In the genomic region with DNA sequence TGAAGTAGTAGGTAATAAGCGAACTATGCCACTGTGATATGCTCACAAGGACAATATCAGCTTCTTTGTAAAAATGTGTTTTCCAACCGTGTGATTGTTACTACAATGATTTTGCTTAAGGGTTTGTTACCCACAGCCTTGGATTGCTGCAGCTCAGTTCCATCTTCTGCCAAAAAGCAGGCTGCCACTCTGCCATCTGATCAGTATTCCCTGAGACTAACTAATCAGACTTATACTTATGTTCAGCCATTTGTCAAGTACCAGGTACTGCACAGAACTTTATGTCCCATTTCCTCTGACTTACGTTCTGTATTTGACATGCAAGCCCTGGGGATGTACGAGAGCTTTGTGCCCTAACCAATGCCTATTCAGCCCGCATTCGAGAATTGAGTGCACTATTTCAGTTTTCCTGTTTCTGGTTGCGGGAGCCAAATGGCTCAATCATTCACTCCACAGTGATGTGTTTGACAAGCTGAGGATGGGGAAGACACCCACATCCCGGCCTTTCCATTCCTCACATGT, we compare ENCODE assay signal across 18 mouse cellular contexts.
DNase-seq lines count a peak whose midpoint lies in the region; ATAC-seq lines count a peak whose summit lies in the region.
"Had no signal": no experiment of that assay in that cellular context is flagged by ENCODE, and none has a peak within 500 bp of the region (broad histone marks: within the 10 kb centered on the region; RNA-seq: fewer than 3 reads in every experiment).

No protein-coding gene starts in this region.

- H3K4me3 ChIP-seq in forebrain, embryonic 13.5 days: no peak overlapping the region
- H3K4me3 ChIP-seq in forebrain, embryonic 10.5 days: no peak overlapping the region
- H3K4me3 ChIP-seq in forebrain, embryonic 14.5 days (ENCODE audit: low read depth, low read length): no peak overlapping the region
- H3K4me3 ChIP-seq: midbrain, embryonic 12.5 days had no signal

- ATAC-seq in forebrain, embryonic 13.5 days: peak; percentile 57
- peak; percentile 34; the same call in 1 of the 2 replicates for ATAC-seq in forebrain, embryonic 14.5 days

- intact Hi-C loops in heart, postnatal 14 days (cut with DNase I): no loop called here

- peak overlapping the region; percentile 21; the same call in 1 of the 2 replicates for H3K27ac ChIP-seq in forebrain, embryonic 13.5 days
- no peak overlapping the region for H3K27ac ChIP-seq in forebrain, embryonic 10.5 days
- 0 out of 2 replicates have a peak overlapping the region, but pooled peaks have one; percentile 5 for H3K27ac ChIP-seq in forebrain, embryonic 14.5 days (ENCODE audit: low read depth, low read length)
- H3K27ac ChIP-seq: kidney, postnatal 0 days; liver, embryonic 14.5 days; macrophage; midbrain, embryonic 12.5 days had no signal

- no peaks in the 10 kb centered on the region for H3K9me3 ChIP-seq in forebrain, embryonic 13.5 days (replicated peaks)
- H3K9me3 ChIP-seq in forebrain, embryonic 10.5 days: no peaks in the 10 kb centered on the region
- no peaks in the 10 kb centered on the region for H3K9me3 ChIP-seq in forebrain, embryonic 14.5 days (replicated peaks; ENCODE audit: control insufficient read depth, low read length)
- H3K9me3 ChIP-seq: G1E; midbrain, embryonic 12.5 days had no signal

- no peak overlapping the region for H3K9ac ChIP-seq in forebrain, embryonic 13.5 days
- no peak overlapping the region for H3K9ac ChIP-seq in forebrain, embryonic 14.5 days (ENCODE audit: low read length)
- H3K9ac ChIP-seq: liver, embryonic 14.5 days; midbrain, embryonic 12.5 days had no signal

- peaks cover 17% of the 10 kb centered on the region for H3K4me1 ChIP-seq in forebrain, embryonic 13.5 days
- H3K4me1 ChIP-seq in forebrain, embryonic 10.5 days: peaks cover 10% of the 10 kb centered on the region
- H3K4me1 ChIP-seq in forebrain, embryonic 14.5 days (ENCODE audit: control insufficient read depth, insufficient read depth, low read length): peaks cover 13% of the 10 kb centered on the region

- no peaks in the 10 kb centered on the region for H3K36me3 ChIP-seq in forebrain, embryonic 13.5 days (ENCODE audit: poor library complexity, severe bottlenecking)
- no peaks in the 10 kb centered on the region for H3K36me3 ChIP-seq in forebrain, embryonic 10.5 days (replicated peaks)
- H3K36me3 ChIP-seq in forebrain, embryonic 14.5 days (ENCODE audit: control insufficient read depth, insufficient read depth, low read length): no peaks in the 10 kb centered on the region
- H3K36me3 ChIP-seq: G1E; midbrain, embryonic 12.5 days had no signal

- WGBS in forebrain, embryonic 13.5 days: 59% methylated on average over 8 of the region's 8 CpGs
- WGBS in forebrain, embryonic 10.5 days: 86% methylated on average over 8 of the region's 8 CpGs
- WGBS in forebrain, embryonic 14.5 days: 57% methylated on average over 8 of the region's 8 CpGs

- no peaks in the 10 kb centered on the region for H3K27me3 ChIP-seq in forebrain, embryonic 13.5 days
- H3K27me3 ChIP-seq in forebrain, embryonic 10.5 days (ENCODE audit: poor library complexity, severe bottlenecking): no peaks in the 10 kb centered on the region
- H3K27me3 ChIP-seq in forebrain, embryonic 14.5 days (replicated peaks; ENCODE audit: control insufficient read depth, insufficient read depth, low read length): no peaks in the 10 kb centered on the region
- H3K27me3 ChIP-seq: midbrain, embryonic 12.5 days had no signal

- H3K4me2 ChIP-seq in forebrain, embryonic 13.5 days: peak overlapping the region; percentile 42; the same call in 1 of the 2 replicates
- H3K4me2 ChIP-seq in forebrain, embryonic 14.5 days (ENCODE audit: low read length): peak overlapping the region; percentile 36; the same call in 1 of the 2 replicates

- no peak for DNase-seq in forebrain, embryonic 10.5 days (ENCODE audit: extremely low spot score, low spot score)
- peak; percentile 9 for DNase-seq in layer of hippocampus, adult 9-11 months
- DNase-seq in layer of hippocampus, adult 11-12 months (ENCODE audit: low spot score): no peak
- DNase-seq in forebrain, embryonic 14.5 days (ENCODE audit: low spot score): peak; percentile 41
- peak; percentile 11 to 14 for DNase-seq in layer of hippocampus, postnatal 36 days
- no peak for DNase-seq in heart, postnatal 14 days
- DNase-seq: adrenal gland, postnatal 14 days; cerebellum, adult 11 months; cerebellum, postnatal 25 days; embryo, embryonic 11 days; kidney, adult 11 months; thymus, postnatal 14 days had no signal

Comparison
In these comparisons a context has a peak if more than half of its experiments do, and no peak if none do; other contexts are left out.
1. DNase-seq: peak in layer of hippocampus, adult 9-11 months (single experiment), forebrain, embryonic 14.5 days (single experiment) and layer of hippocampus, postnatal 36 days (2 of 2); none in forebrain, embryonic 10.5 days (single experiment), layer of hippocampus, adult 11-12 months (single experiment) and heart, postnatal 14 days (0 of 2).